Mouse (Mus musculus): ENCODE data around the gene Cpsf4.
"Not testable (repeated sequence)": the region's sequence is repeated elsewhere in the genome, so short reads cannot be mapped to it uniquely, and the experiment has no call there.

The Cpsf4 gene

DNA sequence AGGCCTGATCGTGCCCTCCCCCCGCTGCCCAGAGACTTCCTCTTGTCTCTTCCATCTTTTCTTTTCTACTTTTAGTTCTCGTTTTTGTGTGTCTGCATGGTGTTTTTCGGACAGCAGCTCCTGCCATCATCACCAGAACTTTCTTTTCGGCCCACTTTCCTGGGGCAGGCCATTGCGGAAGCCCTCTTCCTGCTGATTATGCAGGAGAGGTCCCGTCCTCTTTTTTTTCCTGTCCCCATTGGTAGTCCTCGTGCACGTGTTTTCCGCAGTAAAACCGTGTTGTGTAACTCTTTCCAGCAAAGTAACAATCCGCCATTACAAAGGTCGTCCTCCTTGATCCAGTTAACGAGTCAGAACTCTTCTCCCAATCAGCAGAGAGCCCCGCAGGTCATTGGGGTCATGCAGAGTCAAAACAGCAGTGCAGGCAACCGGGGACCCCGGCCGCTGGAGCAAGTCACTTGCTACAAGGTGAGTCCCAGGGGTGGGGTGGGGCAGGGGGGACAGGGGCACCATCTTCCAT lies 11.5 kb downstream of the Cpsf4 start:
- DNase-seq (ENCODE audit: extremely low read depth, low read depth, low spot score), result no peak

DNA sequence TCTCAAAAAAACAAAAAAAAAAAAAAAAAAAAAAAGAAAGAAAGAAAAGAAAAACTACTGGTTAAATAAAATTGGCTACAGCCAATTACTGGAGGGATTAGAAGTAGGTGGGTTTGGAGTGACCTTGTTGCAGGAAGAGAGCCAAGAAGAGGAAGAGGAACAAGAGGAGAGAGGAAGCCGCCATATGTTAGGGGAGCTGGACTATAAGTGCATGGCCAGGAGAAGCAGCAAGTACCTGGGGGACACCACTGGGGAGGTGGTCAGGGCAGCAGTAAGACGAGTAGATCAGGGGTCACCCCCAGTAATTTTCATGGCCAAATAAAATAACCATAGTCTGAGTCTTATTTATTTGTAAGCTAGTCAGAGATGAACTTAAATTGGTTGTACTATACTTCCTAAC lies 18.2 kb downstream of the Cpsf4 start:
- no peak for DNase-seq (ENCODE audit: extremely low read depth, low read depth, low spot score)

GRCm38 (mm10) chr5:145189416-145189815 lies 22.4 kb downstream of the Cpsf4 start:
- DNase-seq (ENCODE audit: extremely low read depth, low read depth, low spot score), result no peak

GRCm38 (mm10) chr5:145190373-145190772 lies 23.4 kb downstream of the Cpsf4 start:
- DNase-seq (ENCODE audit: extremely low read depth, low read depth, low spot score), result no peak

GRCm38 (mm10) chr5:145190875-145191798 lies 24.1 kb downstream of the Cpsf4 start:
- DNase-seq (ENCODE audit: extremely low read depth, low read depth, low spot score), result no peak

- no peak for DNase-seq (ENCODE audit: extremely low read depth, low read depth, low spot score)
Measured at GRCm38 (mm10) chr5:145191962-145192361, 24.9 kb downstream of the Cpsf4 start, which contains the start of gene Atp5j2. Gene Atp5j2 (minus strand): TSS chr5:145192062.

GRCm38 (mm10) chr5:145200387-145200786 lies 33.4 kb downstream of the Cpsf4 start:
- no peak for DNase-seq (ENCODE audit: extremely low read depth, low read depth, low spot score)

DNA sequence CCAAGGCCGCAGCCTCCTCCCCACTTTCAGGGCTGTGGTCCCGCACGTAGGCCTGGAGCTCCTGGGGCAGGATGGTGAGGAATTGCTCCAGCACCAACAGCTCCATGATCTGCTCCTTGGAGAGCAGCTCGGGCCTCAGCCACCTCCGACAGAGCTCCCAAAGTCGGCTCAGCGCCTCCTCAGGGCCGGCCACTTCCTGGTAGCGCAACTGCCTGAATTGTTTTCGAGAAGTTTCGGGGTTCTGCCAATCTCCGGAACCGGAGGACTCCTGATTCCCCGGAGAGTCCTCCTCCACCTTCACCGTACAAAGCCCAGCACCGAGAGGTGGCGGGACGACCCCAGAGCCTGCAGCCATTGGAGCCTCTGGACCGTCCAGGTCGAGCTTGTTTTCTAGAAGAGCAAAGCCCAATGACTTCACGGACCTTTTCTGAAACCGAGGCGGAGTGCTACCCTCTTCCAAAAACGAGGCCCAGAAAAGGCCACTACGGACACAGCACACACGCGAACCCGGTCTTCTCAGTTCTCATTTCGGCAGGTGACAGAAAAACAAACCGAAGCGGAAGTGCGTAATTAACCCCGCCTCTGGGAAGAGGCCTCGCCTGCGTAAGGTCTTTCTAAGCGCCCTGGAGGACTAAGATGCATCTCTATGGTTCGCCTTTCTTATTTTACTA lies 34.4 kb downstream of the Cpsf4 start, which contains the start of gene Zkscan14:
Zkscan14 (minus strand) TSS at position 548 of the 671 bp plus-strand sequence.
- DNase-seq (ENCODE audit: extremely low read depth, low read depth, low spot score), result peak; percentile 45

- no peak for DNase-seq (ENCODE audit: extremely low read depth, low read depth, low spot score)
Measured at GRCm38 (mm10) chr5:145202446-145202845, 35.4 kb downstream of the Cpsf4 start.

DNA sequence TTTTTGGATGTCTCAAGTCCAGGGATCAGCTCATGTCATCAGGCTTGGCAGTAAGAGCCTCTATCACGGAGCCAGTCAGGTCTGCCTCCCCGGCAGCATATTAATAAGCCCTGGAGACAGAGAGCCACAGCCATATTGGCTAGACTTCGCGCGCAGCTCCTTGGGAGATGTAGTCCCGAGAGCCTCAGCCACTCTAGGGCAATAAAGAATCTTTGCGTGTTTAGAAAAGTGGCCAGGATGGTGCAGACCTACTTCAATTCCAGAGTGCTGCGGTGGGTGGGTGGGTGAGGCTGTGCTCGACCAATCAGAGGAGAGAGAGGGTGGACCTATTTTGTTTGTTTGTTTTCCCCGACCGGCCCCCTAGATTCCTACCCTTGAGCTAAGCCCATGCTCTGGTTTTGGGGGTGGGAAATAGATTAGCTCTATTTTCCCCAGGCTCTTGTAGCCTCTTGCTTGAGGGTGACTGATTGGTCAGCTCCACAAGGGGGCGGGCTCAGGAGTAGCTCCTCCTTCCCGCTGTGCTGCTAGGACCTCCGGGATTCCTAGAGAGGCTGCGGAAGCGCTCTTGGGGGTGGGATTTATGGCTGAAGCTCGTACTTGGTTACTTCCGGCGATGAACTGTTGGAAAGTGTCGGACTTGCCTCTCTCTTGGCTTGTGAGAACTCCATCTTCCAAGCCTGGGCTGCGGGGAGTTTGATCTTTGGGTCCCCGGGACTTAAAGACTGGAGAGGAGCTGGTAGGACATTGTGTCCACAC lies 37.1 kb downstream of the Cpsf4 start, which contains the start of gene Zkscan5:
Zkscan5 (plus strand) TSS at position 627 of the 756 bp plus-strand sequence.
- peak; percentile 90 for DNase-seq (ENCODE audit: extremely low read depth, low read depth, low spot score)

DNA sequence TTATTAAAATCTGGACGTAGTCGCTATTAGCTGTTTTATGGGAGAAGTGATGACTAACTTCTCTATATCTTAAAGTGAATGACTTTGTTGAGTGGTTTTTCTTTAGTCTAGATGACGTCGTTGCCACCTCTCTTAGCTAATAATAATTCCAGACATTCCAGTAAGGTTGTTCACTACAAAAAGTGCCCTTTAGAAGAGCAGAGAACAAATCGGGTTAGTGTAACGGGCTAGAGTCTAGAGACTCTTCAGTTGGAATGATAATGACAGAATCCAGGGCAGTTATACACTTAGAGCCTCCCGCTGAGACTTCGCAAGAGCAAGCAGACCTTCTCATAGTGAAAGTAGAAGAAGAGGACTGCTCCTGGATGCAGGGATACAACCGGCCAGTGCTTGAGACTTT lies 38.0 kb downstream of the Cpsf4 start:
- no peak for DNase-seq (ENCODE audit: extremely low read depth, low read depth, low spot score)

- DNase-seq (ENCODE audit: extremely low read depth, low read depth, low spot score), result no peak
Measured at GRCm38 (mm10) chr5:145207385-145207784, 40.4 kb downstream of the Cpsf4 start.

GRCm38 (mm10) chr5:145207954-145208353 lies 40.9 kb downstream of the Cpsf4 start:
- no peak for DNase-seq (ENCODE audit: extremely low read depth, low read depth, low spot score)

DNA sequence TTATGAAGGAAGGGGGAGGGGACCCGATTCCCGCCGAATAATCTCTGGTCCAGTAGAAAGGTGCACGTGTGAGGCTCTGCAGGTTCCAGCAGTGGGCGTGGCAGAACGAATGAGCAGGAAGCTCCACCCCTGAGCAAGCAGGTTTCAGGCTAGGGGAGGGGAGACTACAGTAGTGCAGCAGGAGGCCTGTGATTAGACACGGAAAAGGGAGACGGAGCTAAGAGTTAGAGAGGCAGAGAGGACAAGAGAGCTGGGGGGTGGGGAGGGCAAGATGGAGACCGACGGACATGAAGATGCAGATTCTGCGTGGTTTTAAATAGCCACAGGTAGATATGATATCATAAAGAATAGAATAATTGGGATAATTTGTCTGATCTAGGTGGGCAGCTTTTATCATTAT lies 41.4 kb downstream of the Cpsf4 start:
- not testable (repeated sequence) for DNase-seq (ENCODE audit: extremely low read depth, low read depth, low spot score)

DNA sequence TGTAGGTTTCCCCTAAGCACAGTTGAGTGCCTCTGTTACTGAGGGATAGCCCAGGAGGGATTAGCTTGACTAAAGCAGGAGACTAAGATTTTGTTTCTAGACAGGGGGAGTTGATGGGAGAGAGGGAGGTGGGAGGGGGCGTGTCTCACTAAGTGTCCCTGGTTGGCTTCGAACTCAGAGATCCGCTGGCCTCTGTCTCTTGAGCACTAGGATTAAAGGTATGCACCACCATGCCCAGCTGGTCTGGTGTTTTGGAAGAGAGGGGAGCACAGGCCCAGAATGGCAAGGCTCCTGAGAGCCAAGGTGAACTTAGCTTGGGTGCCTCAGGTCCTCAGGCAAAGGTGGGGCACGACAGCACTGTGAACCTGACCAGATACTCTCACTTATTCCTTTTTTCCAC lies 44.3 kb downstream of the Cpsf4 start:
- DNase-seq (ENCODE audit: extremely low read depth, low read depth, low spot score), result no peak

DNA sequence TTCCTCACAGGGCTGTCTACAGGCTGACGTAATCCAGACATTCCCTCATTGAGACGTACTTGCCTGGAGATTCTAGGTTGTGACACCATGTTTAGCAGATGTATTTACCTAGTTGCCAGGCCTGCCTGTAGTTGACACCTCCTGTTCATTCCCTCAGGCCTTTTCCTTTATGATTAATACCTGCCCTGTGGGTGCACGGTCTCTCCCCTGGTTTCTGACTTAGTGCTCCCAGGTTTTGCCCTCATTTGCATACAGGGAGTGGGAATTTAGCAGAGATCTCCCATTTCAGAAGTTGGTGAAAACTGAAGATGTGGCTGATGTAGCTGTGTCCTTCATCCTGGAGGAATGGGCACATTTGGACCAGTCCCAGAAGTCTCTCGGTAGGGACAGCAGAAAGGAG lies 45.2 kb downstream of the Cpsf4 start:
- DNase-seq (ENCODE audit: extremely low read depth, low read depth, low spot score), result no peak

GRCm38 (mm10) chr5:145213505-145213904 lies 46.5 kb downstream of the Cpsf4 start:
- no peak for DNase-seq (ENCODE audit: extremely low read depth, low read depth, low spot score)

- DNase-seq (ENCODE audit: extremely low read depth, low read depth, low spot score), result no peak
Measured at GRCm38 (mm10) chr5:145214679-145215078, 47.7 kb downstream of the Cpsf4 start.

- DNase-seq (ENCODE audit: extremely low read depth, low read depth, low spot score), result no peak
Measured at GRCm38 (mm10) chr5:145217746-145218145, 50.7 kb downstream of the Cpsf4 start.

DNA sequence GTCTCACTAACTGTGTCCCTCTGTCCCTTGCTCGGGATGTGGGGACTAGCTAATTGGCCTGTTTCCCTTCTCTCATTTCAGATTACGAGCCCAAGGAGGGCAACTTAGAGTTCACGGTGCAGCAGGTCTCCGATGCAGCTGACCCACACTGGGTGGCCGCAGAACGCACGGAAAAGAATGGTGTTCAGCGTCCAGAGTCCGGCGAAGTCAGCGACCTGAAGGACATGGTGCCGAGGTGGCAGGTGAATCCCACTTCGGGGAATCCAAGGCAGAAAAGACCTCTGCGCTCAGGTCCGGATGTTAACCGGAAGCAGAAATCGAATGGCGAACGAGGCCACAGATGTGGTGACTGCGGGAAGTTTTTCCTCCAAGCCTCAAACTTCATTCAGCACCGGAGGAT lies 51.2 kb downstream of the Cpsf4 start:
- DNase-seq (ENCODE audit: extremely low read depth, low read depth, low spot score), result no peak

DNA sequence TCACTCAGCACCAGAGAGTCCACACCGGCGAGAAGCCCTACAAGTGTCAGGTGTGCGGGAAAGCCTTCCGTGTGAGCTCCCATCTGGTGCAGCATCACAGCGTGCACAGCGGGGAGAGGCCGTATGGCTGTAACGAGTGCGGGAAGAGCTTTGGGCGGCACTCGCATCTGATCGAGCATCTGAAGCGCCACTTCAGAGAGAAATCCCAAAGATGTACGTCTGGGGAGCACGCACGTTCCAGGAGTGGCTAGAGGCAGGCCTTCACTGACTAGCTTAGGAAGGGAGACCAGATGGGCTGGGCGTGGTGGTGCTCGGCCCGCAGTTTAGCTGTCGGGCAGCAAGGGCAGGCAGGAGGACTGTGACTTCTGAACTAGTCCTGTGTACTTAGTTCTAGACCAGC lies 51.7 kb downstream of the Cpsf4 start:
- DNase-seq (ENCODE audit: extremely low read depth, low read depth, low spot score), result no peak

Data from fat pad, adult 2 months (tissue).